Mouse (Mus musculus) heart, adult 2 months (tissue): Measurements from ENCODE around the gene Pomgnt2.

ENCODE experiments used
- CTCF ChIP-seq: fragments of 200-600 bp; IDR thresholded peaks from 2 replicates; pipeline ENCODE4 v1.8.1; 2022; ENCODE audit warnings: antibody characterized with exemption, mild to moderate bottlenecking, moderate library complexity
- EP300 ChIP-seq: fragments of 200-500 bp; IDR thresholded peaks from 2 replicates; pipeline ENCODE4 v1.6.1; 2011; ENCODE audit warnings: low read depth, low read length, control low read depth; ENCODE audit not compliant: insufficient read depth
- POLR2A ChIP-seq: fragments of 200-500 bp; IDR thresholded peaks from 2 replicates; pipeline ENCODE4 v1.6.1; 2011; ENCODE audit warnings: mild to moderate bottlenecking, low read depth, low read length, control low read depth; ENCODE audit not compliant: insufficient read depth

DNA sequence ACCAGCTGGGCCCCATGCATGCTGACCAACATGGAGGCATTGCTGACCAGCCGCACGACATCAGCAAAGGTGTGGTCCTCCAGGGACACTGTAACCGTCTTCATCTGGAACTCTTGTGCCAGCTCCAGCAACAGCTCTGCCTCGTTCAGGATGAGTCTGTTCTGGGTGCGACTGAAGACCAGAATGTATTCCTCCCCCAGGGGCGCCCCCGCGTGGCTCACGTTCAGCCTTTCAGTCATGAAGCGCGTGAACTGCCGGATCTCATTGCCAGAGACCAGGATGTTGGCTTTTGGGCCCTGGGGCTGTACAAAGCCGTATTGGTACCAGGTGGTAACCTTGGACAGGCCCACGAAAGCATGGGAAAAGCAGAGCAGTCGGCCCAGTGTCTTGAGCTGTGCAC lies 14.2 kb downstream of the Pomgnt2 start:
- TF ChIP-seq POLR2A (no peak), CTCF (no peak), EP300 (no peak)
